Mouse (Mus musculus): ENCODE data around the gene Mtmr14. TPM values are rescaled to one million over a fixed set of nuclear protein-coding genes. Genes with fewer than 3 reads are reported as not detected.

Gene Mtmr14
- total and polyA plus RNA-seq, 2 experiments = 22.4 to 32.8 TPM

- no peak within 1 kb of the TSS for H3K4me3 ChIP-seq (ENCODE audit: insufficient read depth, low read depth, low read length)
- peaks cover 6% of the 10 kb centered on the region for H3K36me3 ChIP-seq (ENCODE audit: control insufficient read depth, insufficient read depth, low read length)
- H3K9ac ChIP-seq (ENCODE audit: low read depth, low read length) = no peak within 1 kb of the TSS
- peaks cover 7% of the 10 kb centered on the region; the same call in 1 of the 2 replicates for H3K27me3 ChIP-seq (ENCODE audit: control insufficient read depth, insufficient read depth, low read length)
- TF ChIP-seq POLR2A (IDR thresholded peaks at IDR 0.05; ENCODE audit: extremely low read depth, insufficient read depth, low read length) (no peak), CTCF (IDR thresholded peaks at IDR 0.05; ENCODE audit: low read depth, low read length) (no peak)
- H3K4me1 ChIP-seq (ENCODE audit: control insufficient read depth, insufficient read depth, low read length) = no peaks in the 10 kb centered on the region
- WGBS = 5% methylated on average over 37 of the region's 37 CpGs
- no peak for DNase-seq (ENCODE audit: extremely low read depth, low read depth, low spot score)
- H3K79me2 ChIP-seq (ENCODE audit: control insufficient read depth, insufficient read depth, low read length) = no peaks in the 10 kb centered on the region
- no peak within 1 kb of the TSS for H3K27ac ChIP-seq (replicated peaks; ENCODE audit: insufficient read depth, low read depth, low read length)
Observed at GRCm38 (mm10) chr6:113282101-113282802, 44.6 kb downstream of the Mtmr14 start, which contains the start of gene Cpne9. Cpne9 (plus strand) TSS chr6:113282307.

- TF ChIP-seq POLR2A (IDR thresholded peaks at IDR 0.05; ENCODE audit: extremely low read depth, insufficient read depth, low read length) = no peak
- no peak for TF ChIP-seq CTCF (IDR thresholded peaks at IDR 0.05; ENCODE audit: low read depth, low read length)
- WGBS = 3% methylated on average over 22 of the region's 22 CpGs
- H3K9ac ChIP-seq (ENCODE audit: low read depth, low read length) = no peak overlapping the region
- no peak overlapping the region for H3K27ac ChIP-seq (replicated peaks; ENCODE audit: insufficient read depth, low read depth, low read length)
- H3K27me3 ChIP-seq (ENCODE audit: control insufficient read depth, insufficient read depth, low read length) = peaks cover 7% of the 10 kb centered on the region; the same call in 1 of the 2 replicates
- H3K4me3 ChIP-seq (ENCODE audit: insufficient read depth, low read depth, low read length) = no peak overlapping the region
- no peak for DNase-seq (ENCODE audit: extremely low read depth, low read depth, low spot score)
- no peaks in the 10 kb centered on the region for H3K4me1 ChIP-seq (ENCODE audit: control insufficient read depth, insufficient read depth, low read length)
- peaks cover 6% of the 10 kb centered on the region for H3K36me3 ChIP-seq (ENCODE audit: control insufficient read depth, insufficient read depth, low read length)
- H3K79me2 ChIP-seq (ENCODE audit: control insufficient read depth, insufficient read depth, low read length) = no peaks in the 10 kb centered on the region
Observed at GRCm38 (mm10) chr6:113282969-113283368, 45.3 kb downstream of the Mtmr14 start.

GRCm38 (mm10) chr6:113283500-113283899 lies 45.9 kb downstream of the Mtmr14 start:
- no peak overlapping the region for H3K4me3 ChIP-seq (ENCODE audit: insufficient read depth, low read depth, low read length)
- TF ChIP-seq POLR2A (IDR thresholded peaks at IDR 0.05; ENCODE audit: extremely low read depth, insufficient read depth, low read length) (no peak), CTCF (IDR thresholded peaks at IDR 0.05; ENCODE audit: low read depth, low read length) (no peak)
- 15% methylated on average over 6 of the region's 6 CpGs for WGBS
- peaks cover 6% of the 10 kb centered on the region for H3K36me3 ChIP-seq (ENCODE audit: control insufficient read depth, insufficient read depth, low read length)
- H3K27me3 ChIP-seq (ENCODE audit: control insufficient read depth, insufficient read depth, low read length) = peaks cover 7% of the 10 kb centered on the region; the same call in 1 of the 2 replicates
- no peak overlapping the region for H3K27ac ChIP-seq (replicated peaks; ENCODE audit: insufficient read depth, low read depth, low read length)
- no peaks in the 10 kb centered on the region for H3K4me1 ChIP-seq (ENCODE audit: control insufficient read depth, insufficient read depth, low read length)
- H3K79me2 ChIP-seq (ENCODE audit: control insufficient read depth, insufficient read depth, low read length) = no peaks in the 10 kb centered on the region
- no peak for DNase-seq (ENCODE audit: extremely low read depth, low read depth, low spot score)
- H3K9ac ChIP-seq (ENCODE audit: low read depth, low read length) = no peak overlapping the region

- H3K27me3 ChIP-seq (ENCODE audit: control insufficient read depth, insufficient read depth, low read length) = peaks cover 7% of the 10 kb centered on the region; the same call in 1 of the 2 replicates
- no peak overlapping the region for H3K9ac ChIP-seq (ENCODE audit: low read depth, low read length)
- H3K4me1 ChIP-seq (ENCODE audit: control insufficient read depth, insufficient read depth, low read length) = no peaks in the 10 kb centered on the region
- WGBS = 75% methylated on average over 3 of the region's 3 CpGs
- H3K79me2 ChIP-seq (ENCODE audit: control insufficient read depth, insufficient read depth, low read length) = no peaks in the 10 kb centered on the region
- DNase-seq (ENCODE audit: extremely low read depth, low read depth, low spot score) = no peak
- H3K4me3 ChIP-seq (ENCODE audit: insufficient read depth, low read depth, low read length) = no peak overlapping the region
- TF ChIP-seq CTCF (IDR thresholded peaks at IDR 0.05; ENCODE audit: low read depth, low read length) (no peak), POLR2A (IDR thresholded peaks at IDR 0.05; ENCODE audit: extremely low read depth, insufficient read depth, low read length) (no peak)
- no peaks in the 10 kb centered on the region for H3K36me3 ChIP-seq (ENCODE audit: control insufficient read depth, insufficient read depth, low read length)
- H3K27ac ChIP-seq (replicated peaks; ENCODE audit: insufficient read depth, low read depth, low read length) = no peak overlapping the region
Observed at GRCm38 (mm10) chr6:113284931-113285330, 47.3 kb downstream of the Mtmr14 start.

DNA sequence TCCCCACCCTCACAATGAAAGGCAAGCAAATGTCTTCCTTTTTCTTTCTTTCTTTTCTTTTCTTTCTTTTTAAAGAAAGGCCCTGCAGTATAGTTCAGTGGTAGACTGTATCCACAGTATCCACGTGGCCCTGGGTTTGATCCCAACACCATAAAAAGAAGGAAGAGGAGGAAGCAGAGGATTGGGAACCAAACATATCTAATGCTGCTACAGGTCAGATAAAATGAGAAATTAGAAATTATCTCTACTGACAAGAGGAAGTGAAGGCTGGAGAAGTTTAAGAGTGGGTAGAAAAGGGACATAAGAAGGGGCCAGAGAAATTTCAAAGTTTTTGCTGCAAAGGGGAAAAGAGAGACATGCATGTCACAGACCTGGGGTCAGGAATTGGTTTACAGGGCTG lies 48.7 kb downstream of the Mtmr14 start:
- Histone ChIP-seq H3K27ac (replicated peaks; ENCODE audit: insufficient read depth, low read depth, low read length) (no peak overlapping the region), H3K79me2 (ENCODE audit: control insufficient read depth, insufficient read depth, low read length) (no peaks in the 10 kb centered on the region), H3K4me1 (ENCODE audit: control insufficient read depth, insufficient read depth, low read length) (no peaks in the 10 kb centered on the region), H3K36me3 (ENCODE audit: control insufficient read depth, insufficient read depth, low read length) (no peaks in the 10 kb centered on the region), H3K9ac (ENCODE audit: low read depth, low read length) (no peak overlapping the region), H3K4me3 (ENCODE audit: insufficient read depth, low read depth, low read length) (no peak overlapping the region), H3K27me3 (ENCODE audit: control insufficient read depth, insufficient read depth, low read length) (peaks cover 7% of the 10 kb centered on the region; the same call in 1 of the 2 replicates)
- WGBS = 73% methylated on average over 1 of the region's 1 CpGs
- no peak for DNase-seq (ENCODE audit: extremely low read depth, low read depth, low spot score)
- TF ChIP-seq CTCF (IDR thresholded peaks at IDR 0.05; ENCODE audit: low read depth, low read length) (no peak), POLR2A (IDR thresholded peaks at IDR 0.05; ENCODE audit: extremely low read depth, insufficient read depth, low read length) (no peak)

DNA sequence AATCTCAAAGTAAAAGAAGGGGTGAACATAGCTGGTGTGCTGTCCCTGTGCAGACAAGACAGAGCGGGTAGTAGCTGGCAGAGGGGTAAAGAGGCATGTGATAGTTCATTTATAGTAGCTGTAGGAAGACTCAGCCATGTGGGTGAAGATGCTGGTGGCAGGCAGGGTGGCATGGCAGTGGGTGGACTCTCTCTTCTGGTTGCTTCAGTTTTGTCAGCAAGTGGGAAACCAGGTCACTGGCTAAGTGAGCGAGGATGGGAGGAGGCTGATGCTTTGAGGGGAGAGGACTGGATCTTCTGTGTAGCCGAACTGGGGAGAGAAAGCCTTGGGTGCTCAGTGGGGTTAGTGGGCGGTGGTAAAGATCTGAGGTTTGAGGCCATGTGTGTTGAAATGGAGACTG lies 49.6 kb downstream of the Mtmr14 start:
- no peaks in the 10 kb centered on the region for H3K4me1 ChIP-seq (ENCODE audit: control insufficient read depth, insufficient read depth, low read length)
- H3K36me3 ChIP-seq (ENCODE audit: control insufficient read depth, insufficient read depth, low read length) = no peaks in the 10 kb centered on the region
- H3K27me3 ChIP-seq (ENCODE audit: control insufficient read depth, insufficient read depth, low read length) = peaks cover 7% of the 10 kb centered on the region; the same call in 1 of the 2 replicates
- H3K27ac ChIP-seq (replicated peaks; ENCODE audit: insufficient read depth, low read depth, low read length) = no peak overlapping the region
- H3K79me2 ChIP-seq (ENCODE audit: control insufficient read depth, insufficient read depth, low read length) = no peaks in the 10 kb centered on the region
- H3K9ac ChIP-seq (ENCODE audit: low read depth, low read length) = no peak overlapping the region
- WGBS = 77% methylated on average over 4 of the region's 4 CpGs
- DNase-seq (ENCODE audit: extremely low read depth, low read depth, low spot score) = no peak
- TF ChIP-seq POLR2A (IDR thresholded peaks at IDR 0.05; ENCODE audit: extremely low read depth, insufficient read depth, low read length) = no peak
- no peak for TF ChIP-seq CTCF (IDR thresholded peaks at IDR 0.05; ENCODE audit: low read depth, low read length)
- no peak overlapping the region for H3K4me3 ChIP-seq (ENCODE audit: insufficient read depth, low read depth, low read length)

Data from liver, adult 2 months (tissue).